Mouse (Mus musculus) neural tube, embryonic 11.5 days (tissue): ENCODE results near the gene Akap12. TPM values are rescaled to one million over a fixed set of nuclear protein-coding genes. Genes with fewer than 3 reads are reported as not detected.

Source experiments
- ATAC-seq: fragments of 200-750 bp; cut with Nextera tagmentation; 2 replicates; pipeline ENCODE4 v1.8.0; 2017; ENCODE audit warnings: moderate number of reproducible peaks, mild to moderate bottlenecking, moderate TSS enrichment, moderate library complexity; ENCODE audit not compliant: insufficient read depth, low FRiP score, low TSS enrichment
- DNase-seq: peaks from one replicate; pipeline ENCODE4 v3.0.0-alpha.2; 2015; ENCODE audit warnings: low spot score
- H3K27ac ChIP-seq: fragments of 300-500 bp; sonication (generic); 2 replicates; pipeline ENCODE4 v1.5.1; 2014; ENCODE audit warnings: low read depth, mild to moderate bottlenecking, low read length
- H3K27me3 ChIP-seq: fragments of 300-500 bp; sonication (generic); 2 replicates; pipeline ENCODE4 v1.6.1; 2014; ENCODE audit warnings: mild to moderate bottlenecking, low read length, mixed read lengths; ENCODE audit not compliant: control insufficient read depth, insufficient read depth
- H3K36me3 ChIP-seq: fragments of 300-500 bp; sonication (generic); 2 replicates; pipeline ENCODE4 v1.6.1; 2014; ENCODE audit warnings: mild to moderate bottlenecking, low read length, moderate library complexity, mixed read lengths; ENCODE audit not compliant: control insufficient read depth, insufficient read depth
- H3K4me1 ChIP-seq: fragments of 300-500 bp; sonication (generic); 2 replicates; pipeline ENCODE4 v1.6.1; 2014; ENCODE audit warnings: low read length, mixed read lengths; ENCODE audit not compliant: control insufficient read depth, insufficient read depth
- H3K4me2 ChIP-seq: fragments of 300-500 bp; sonication (generic); 2 replicates; pipeline ENCODE4 v1.6.1; 2014; ENCODE audit warnings: low read depth, mild to moderate bottlenecking, moderate library complexity
- H3K4me3 ChIP-seq: fragments of 300-500 bp; sonication (generic); 2 replicates; pipeline ENCODE4 v1.5.1; 2014; ENCODE audit warnings: low read depth, low read length
- H3K9ac ChIP-seq: fragments of 300-500 bp; sonication (generic); 2 replicates; pipeline ENCODE4 v1.6.1; 2014; ENCODE audit warnings: mild to moderate bottlenecking, low read length
- H3K9me3 ChIP-seq: fragments of 300-500 bp; sonication (generic); 2 replicates; pipeline ENCODE4 v1.6.1; 2016; ENCODE audit warnings: low read length; ENCODE audit not compliant: control insufficient read depth
- WGBS: fragments of 180-500 bp; shearing (Covaris S2); extraction: QIAGEN DNeasy Blood & Tissue Kit; methylation state at CpG from one replicate; pipeline ENCODE4 v1.1.7; 2014; 5-methylcytosine and 5-hydroxymethylcytosine counted together
- polyA plus RNA-seq: library from polyadenylated mRNA; unstranded; fragments of >200 nt; fragmentation: Nextera tagmentation; extraction: Ambion mirVana; gene quantifications from 2 replicates; pipeline ENCODE4 v1.2.1, GENCODE M21; 2014

Gene Akap12
- 70.2 and 74.4 TPM in 2 replicates for polyA plus RNA-seq

GRCm38 (mm10) chr10:4266041-4266930 lies at the start of gene Akap12:
Gene Akap12, plus strand, starts transcription at chr10:4266380.
- WGBS, result under 1% methylated on average over 52 of the region's 54 CpGs
- H3K4me2 ChIP-seq, result peak within 1 kb of the TSS; percentile 85
- H3K4me1 ChIP-seq, result peaks cover 14% of the 10 kb centered on the region; the same call in 1 of the 2 replicates
- DNase-seq (peak; percentile 70), ATAC-seq (peak; percentile 78)
- peak within 1 kb of the TSS; percentile 65 for H3K4me3 ChIP-seq
- H3K27ac ChIP-seq, result peak within 1 kb of the TSS; percentile 76
- H3K9ac ChIP-seq, result peak within 1 kb of the TSS; percentile 90
- no peaks in the 10 kb centered on the region for H3K27me3 ChIP-seq
- no peaks in the 10 kb centered on the region for H3K36me3 ChIP-seq
- no peaks in the 10 kb centered on the region for H3K9me3 ChIP-seq

DNA sequence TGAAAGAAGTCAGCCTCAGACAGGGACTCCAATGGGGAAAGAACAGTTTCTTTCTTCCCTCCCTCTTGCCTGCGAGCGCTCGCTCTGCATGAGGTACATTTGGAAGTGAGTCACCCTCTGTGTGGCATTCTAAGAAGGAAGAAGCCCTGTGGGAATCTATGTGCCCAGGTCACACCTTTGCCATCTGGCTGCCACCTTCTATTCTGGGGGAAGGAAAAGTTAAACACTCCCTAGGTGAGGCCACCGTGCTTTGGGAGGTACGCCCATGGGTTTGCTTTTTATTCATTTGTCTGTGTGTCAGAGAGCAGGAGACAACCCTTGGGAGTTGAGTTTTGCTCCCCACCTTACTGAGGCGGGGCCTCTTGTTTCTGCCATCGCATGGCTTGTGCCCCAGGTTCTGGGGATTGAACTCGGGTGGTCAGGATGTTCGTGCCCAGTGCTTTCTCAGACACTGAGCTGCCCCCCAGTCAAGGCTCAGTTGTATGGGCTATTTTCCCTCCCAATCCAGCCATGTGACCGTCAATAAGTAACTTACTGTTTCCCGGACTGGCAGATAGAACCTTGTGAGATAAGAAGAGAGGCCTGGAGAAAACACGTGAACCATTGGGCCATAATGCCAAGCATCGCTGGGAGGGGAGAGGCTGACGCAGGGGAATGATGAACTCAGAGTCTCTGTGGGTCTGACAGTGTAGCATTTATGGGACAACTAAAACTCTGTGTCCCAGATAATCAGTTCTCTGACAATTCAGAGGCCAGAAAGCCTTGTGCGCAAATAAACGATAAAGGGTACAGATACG lies 35.4 kb upstream of the Akap12 start:
- H3K27me3 ChIP-seq, result no peaks in the 10 kb centered on the region
- no peaks in the 10 kb centered on the region for H3K36me3 ChIP-seq
- H3K9me3 ChIP-seq, result no peaks in the 10 kb centered on the region
- H3K4me1 ChIP-seq, result no peaks in the 10 kb centered on the region
- no peak overlapping the region for H3K9ac ChIP-seq
- DNase-seq (no peak), ATAC-seq (no peak)
- no peak overlapping the region for H3K27ac ChIP-seq
- 84% methylated on average over 17 of the region's 17 CpGs for WGBS
- H3K4me3 ChIP-seq, result no peak overlapping the region
- no peak overlapping the region for H3K4me2 ChIP-seq

DNA sequence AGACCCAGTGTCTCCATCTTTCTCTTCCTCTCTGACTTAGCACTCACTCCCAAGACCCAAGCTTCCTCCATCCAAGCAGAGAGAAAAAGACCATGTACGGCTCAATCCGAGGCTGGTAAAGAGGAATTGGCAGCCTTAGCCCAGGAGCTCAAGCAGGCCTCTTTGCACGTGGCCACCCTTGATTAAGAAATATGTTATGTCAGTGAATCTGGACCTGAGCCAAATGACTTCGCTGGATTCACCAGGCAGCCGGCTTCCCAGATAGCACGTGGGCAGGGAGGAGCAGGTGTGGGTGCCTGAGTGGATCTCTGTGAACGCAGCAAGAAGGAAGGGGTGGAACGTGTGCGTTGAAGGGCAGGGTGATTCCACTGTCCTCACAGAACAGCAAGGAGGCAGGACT lies 33.1 kb upstream of the Akap12 start:
- Histone ChIP-seq H3K9ac (no peak overlapping the region), H3K36me3 (no peaks in the 10 kb centered on the region), H3K27ac (no peak overlapping the region), H3K4me3 (no peak overlapping the region), H3K4me1 (no peaks in the 10 kb centered on the region), H3K4me2 (no peak overlapping the region), H3K27me3 (no peaks in the 10 kb centered on the region), H3K9me3 (no peaks in the 10 kb centered on the region)
- DNase-seq (peak; percentile 52), ATAC-seq (peak; percentile 45; the same call in 1 of the 2 replicates)
- 54% methylated on average over 9 of the region's 9 CpGs for WGBS

DNA sequence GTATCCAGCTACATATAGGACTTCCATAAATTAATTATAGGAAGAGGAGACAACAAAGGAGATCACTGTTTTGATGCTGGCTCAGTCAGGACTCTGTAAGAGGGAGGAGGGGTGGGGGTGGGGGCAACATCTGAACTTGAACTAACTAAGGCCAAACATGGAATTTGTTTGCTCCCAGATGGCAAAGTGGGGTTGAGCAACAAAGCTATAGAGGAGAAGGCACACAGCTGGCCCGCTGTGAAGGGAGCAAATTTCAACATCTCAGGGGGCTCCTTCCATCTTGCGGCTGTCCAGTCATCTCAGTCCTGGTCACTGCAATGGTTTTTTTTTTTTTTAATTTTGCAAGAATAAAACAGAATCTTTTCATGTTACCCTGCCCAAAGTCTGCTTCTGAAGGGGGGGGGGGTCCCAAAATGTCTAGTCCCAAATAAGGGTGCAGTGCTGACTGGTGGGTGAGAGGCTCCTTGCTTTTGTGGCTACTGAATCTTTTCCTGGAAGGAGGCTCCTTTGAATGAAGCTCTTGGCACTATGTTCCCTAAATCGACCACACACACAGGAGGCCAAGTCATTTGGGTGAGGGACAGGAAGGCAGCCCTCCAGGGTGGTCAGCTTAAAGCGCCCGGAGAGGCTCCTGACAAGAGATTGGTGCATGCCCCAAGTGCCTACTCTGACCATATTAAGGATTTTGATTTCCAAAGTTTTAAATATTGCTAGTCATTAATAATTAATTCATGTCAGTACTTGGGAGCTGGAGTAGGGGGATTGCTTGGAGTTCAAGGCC lies 26.2 kb upstream of the Akap12 start:
- WGBS, result 67% methylated on average over 5 of the region's 5 CpGs
- no peaks in the 10 kb centered on the region for H3K9me3 ChIP-seq
- no peak for DNase-seq
- ATAC-seq, result no peak
- no peaks in the 10 kb centered on the region for H3K36me3 ChIP-seq
- no peak overlapping the region for H3K4me3 ChIP-seq
- no peak overlapping the region for H3K27ac ChIP-seq
- H3K4me2 ChIP-seq, result no peak overlapping the region
- H3K4me1 ChIP-seq, result no peaks in the 10 kb centered on the region
- H3K9ac ChIP-seq, result no peak overlapping the region
- no peaks in the 10 kb centered on the region for H3K27me3 ChIP-seq

DNA sequence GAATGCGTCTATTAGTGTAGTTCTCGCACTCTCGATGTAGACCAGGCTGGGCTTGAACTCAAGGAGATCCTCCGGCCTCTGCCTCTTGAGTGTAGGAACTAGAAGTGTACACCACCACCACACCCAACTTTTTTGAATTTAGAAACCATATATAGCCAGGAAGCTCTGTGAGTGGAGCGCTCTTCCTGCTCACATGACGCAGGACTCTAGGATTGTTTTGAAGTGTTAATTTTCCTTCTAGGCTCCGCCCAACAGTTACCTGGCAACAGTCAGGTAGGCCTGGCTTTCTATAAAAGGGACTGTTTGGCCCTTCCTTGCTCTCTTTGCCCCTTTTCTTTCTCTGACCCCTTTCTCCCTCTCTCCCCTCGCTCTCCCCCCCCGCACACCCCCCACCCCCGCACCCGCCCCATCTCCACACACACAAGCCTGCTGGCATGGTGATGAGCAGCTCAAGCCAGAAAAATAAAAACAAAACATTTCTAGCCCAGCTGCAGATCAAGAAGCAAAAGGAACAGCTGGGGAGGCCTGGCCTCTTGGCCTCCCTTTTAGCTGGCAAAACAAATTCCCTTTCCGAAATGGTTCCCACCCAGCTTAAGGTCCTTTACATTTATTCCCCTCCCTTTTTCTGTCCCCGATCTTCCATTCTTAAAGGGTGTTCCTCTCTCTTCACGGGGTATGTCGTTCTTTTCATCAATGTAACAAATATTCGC lies 22.4 kb upstream of the Akap12 start:
- Histone ChIP-seq H3K4me1 (no peaks in the 10 kb centered on the region), H3K27ac (no peak overlapping the region), H3K4me2 (no peak overlapping the region), H3K36me3 (no peaks in the 10 kb centered on the region), H3K9me3 (no peaks in the 10 kb centered on the region), H3K27me3 (no peaks in the 10 kb centered on the region), H3K4me3 (no peak overlapping the region), H3K9ac (no peak overlapping the region)
- ATAC-seq (no peak), DNase-seq (no peak)
- 89% methylated on average over 16 of the region's 16 CpGs for WGBS

DNA sequence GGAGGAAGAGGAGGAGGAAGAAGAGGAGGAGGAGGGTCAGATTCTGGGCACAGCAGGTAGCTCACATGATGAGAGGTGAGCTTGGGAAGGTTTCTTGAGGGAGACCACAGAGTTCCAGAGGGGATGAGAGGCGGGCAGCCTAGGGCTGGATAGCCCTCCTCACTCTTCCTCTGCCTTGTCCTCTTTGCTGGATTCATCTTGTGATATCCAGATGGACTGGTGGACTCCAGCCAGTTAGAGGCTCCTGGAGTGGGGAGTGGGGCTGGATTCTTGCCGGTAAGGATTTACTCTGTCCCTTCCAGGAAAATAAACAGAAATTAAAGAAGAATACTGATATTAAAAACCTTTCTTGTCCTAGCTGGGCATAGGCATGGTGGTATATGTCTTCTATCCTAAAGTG lies 20.4 kb upstream of the Akap12 start:
- Histone ChIP-seq H3K27ac (no peak overlapping the region), H3K27me3 (no peaks in the 10 kb centered on the region), H3K4me2 (no peak overlapping the region), H3K9ac (no peak overlapping the region), H3K9me3 (no peaks in the 10 kb centered on the region), H3K36me3 (no peaks in the 10 kb centered on the region), H3K4me1 (peaks cover 2% of the 10 kb centered on the region; the same call in 1 of the 2 replicates), H3K4me3 (no peak overlapping the region)
- no peak for ATAC-seq
- no peak for DNase-seq
- WGBS, result 83% methylated on average over 2 of the region's 2 CpGs

DNA sequence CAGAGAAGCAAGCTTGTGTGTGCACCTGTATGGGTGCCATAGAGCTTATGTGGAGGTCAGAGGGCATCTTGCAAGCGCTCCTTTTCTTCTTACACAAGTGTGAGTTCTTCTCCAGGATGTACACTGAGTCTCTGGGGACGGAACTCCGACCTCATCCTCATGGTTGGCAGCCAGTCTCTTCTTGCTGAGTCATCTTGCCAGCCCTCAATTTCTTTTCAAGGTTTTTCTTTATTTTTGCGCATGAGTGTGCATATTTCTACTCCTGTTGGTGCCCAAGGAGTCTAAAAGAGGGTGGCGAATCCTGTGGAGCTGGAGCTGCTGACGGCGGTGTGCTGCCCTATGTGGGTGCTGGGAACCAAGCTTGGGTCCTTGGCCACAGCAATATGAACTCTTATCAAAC lies 19.8 kb upstream of the Akap12 start:
- no peaks in the 10 kb centered on the region for H3K27me3 ChIP-seq
- no peak overlapping the region for H3K4me3 ChIP-seq
- no peaks in the 10 kb centered on the region for H3K9me3 ChIP-seq
- ATAC-seq (no peak), DNase-seq (no peak)
- no peak overlapping the region for H3K9ac ChIP-seq
- H3K36me3 ChIP-seq, result no peaks in the 10 kb centered on the region
- 89% methylated on average over 7 of the region's 7 CpGs for WGBS
- no peak overlapping the region for H3K27ac ChIP-seq
- H3K4me2 ChIP-seq, result no peak overlapping the region
- peaks cover 2% of the 10 kb centered on the region; the same call in 1 of the 2 replicates for H3K4me1 ChIP-seq
